Comparison of ENCODE assay signal across 10 mouse cellular contexts in the genomic region with DNA sequence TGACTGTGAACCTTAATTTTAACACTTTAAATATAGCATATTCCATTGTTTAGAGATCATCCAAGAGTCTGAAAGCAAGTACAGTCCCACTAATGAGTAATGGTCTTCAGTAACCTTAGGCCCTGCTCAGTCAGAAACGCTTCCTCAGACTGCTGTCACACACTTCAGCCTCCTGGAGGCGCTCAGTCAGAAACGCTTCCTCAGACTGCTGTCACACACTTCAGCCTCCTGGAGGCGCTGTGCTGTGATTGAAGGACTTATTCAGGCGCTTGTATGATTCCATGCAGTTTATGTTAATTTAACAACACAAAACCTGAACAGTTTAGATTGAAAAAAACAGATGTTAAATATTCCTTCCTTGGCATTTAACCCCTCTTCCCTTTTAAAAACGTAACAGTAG. TPM values are rescaled to one million over a fixed set of nuclear protein-coding genes. Genes with fewer than 3 reads are reported as not detected.
DNase-seq lines count a peak whose midpoint lies in the region; ATAC-seq and TF ChIP-seq lines count a peak whose summit lies in the region.
"Had no signal": no experiment of that assay in that cellular context is flagged by ENCODE, and none has a peak within 500 bp of the region (broad histone marks: within the 10 kb centered on the region; RNA-seq: fewer than 3 reads in every experiment).

No protein-coding gene starts in this region.

- peaks cover 40% of the 10 kb centered on the region for H3K36me3 ChIP-seq in ES-Bruce4 (ENCODE audit: control insufficient read depth, insufficient read depth, low read length, poor library complexity, severe bottlenecking)

- no peak for DNase-seq in lung, adult 2 months
- DNase-seq in lung, postnatal 14 days: no peak
- peak; percentile 88 for DNase-seq in ZHBTc4 (ENCODE audit: low read depth, low spot score)
- DNase-seq: left cerebral cortex, postnatal 4 days had no signal

- H3K4me1 ChIP-seq in lung, adult 2 months (ENCODE audit: control insufficient read depth, insufficient read depth, low read length): no peaks in the 10 kb centered on the region
- no peaks in the 10 kb centered on the region for H3K4me1 ChIP-seq in ES-Bruce4 (ENCODE audit: control insufficient read depth, insufficient read depth, low read length)
- H3K4me1 ChIP-seq: hindbrain, embryonic 12.5 days; stomach, embryonic 15.5 days had no signal

- H3K9ac ChIP-seq in ES-Bruce4 (ENCODE audit: low read depth, poor library complexity, severe bottlenecking): no peak overlapping the region
- H3K9ac ChIP-seq: hindbrain, embryonic 12.5 days; stomach, embryonic 15.5 days had no signal

- H3K27ac ChIP-seq in ES-Bruce4 (ENCODE audit: insufficient read depth, low read length): no peak overlapping the region
- H3K27ac ChIP-seq: hindbrain, embryonic 12.5 days; stomach, embryonic 15.5 days had no signal

- H3K9me3 ChIP-seq in ES-Bruce4 (replicated peaks; ENCODE audit: control insufficient read depth, insufficient read depth, low read length, poor library complexity, severe bottlenecking): no peaks in the 10 kb centered on the region
- H3K9me3 ChIP-seq: hindbrain, embryonic 12.5 days; stomach, embryonic 15.5 days had no signal

- TF ChIP-seq EP300 in ES-Bruce4 (IDR thresholded peaks at IDR 0.05; ENCODE audit: insufficient read depth, low read depth, low read length): no peak

- TF ChIP-seq POLR2A in lung, adult 2 months (IDR thresholded peaks at IDR 0.05; ENCODE audit: borderline replicate concordance, extremely low read depth, low read depth, low read length): no peak
- no peak for TF ChIP-seq POLR2A in ES-Bruce4 (IDR thresholded peaks at IDR 0.05; ENCODE audit: insufficient read depth, low read length)

- no peak overlapping the region for H3K4me3 ChIP-seq in lung, adult 2 months (replicated peaks; ENCODE audit: extremely low read depth, low read depth, low read length)
- no peak overlapping the region for H3K4me3 ChIP-seq in ES-Bruce4 (ENCODE audit: low read depth, low read length)
- H3K4me3 ChIP-seq: hindbrain, embryonic 12.5 days; stomach, embryonic 15.5 days had no signal

- H3K27me3 ChIP-seq in ES-Bruce4 (ENCODE audit: control insufficient read depth, insufficient read depth, low read length, poor library complexity, severe bottlenecking): no peaks in the 10 kb centered on the region
- H3K27me3 ChIP-seq: hindbrain, embryonic 12.5 days; stomach, embryonic 15.5 days had no signal

- TF ChIP-seq CTCF in lung, adult 2 months (IDR thresholded peaks at IDR 0.05; ENCODE audit: insufficient read depth, low read length): 0 out of 2 replicates have a peak, but pooled peaks have one; percentile 20
- TF ChIP-seq CTCF in ES-Bruce4 (IDR thresholded peaks at IDR 0.05; ENCODE audit: low read depth, low read length): peak; percentile 92

- 74% methylated on average over 6 of the region's 6 CpGs for WGBS in lung, adult 2 months

- ATAC-seq in monocyte, adult 5-6 weeks (replicated peaks; ENCODE audit: insufficient number of reproducible peaks, low FRiP score, low TSS enrichment, poor library complexity, severe bottlenecking): peak; percentile 60; the same call in 1 of the 2 replicates
- ATAC-seq in erythroid progenitor cell, adult 5-6 weeks (replicated peaks; ENCODE audit: low FRiP score, poor library complexity, severe bottlenecking): no peak
- no peak for ATAC-seq in erythroblast, adult 5-6 weeks (replicated peaks; ENCODE audit: low FRiP score, poor library complexity, severe bottlenecking)

RNA-seq across cellular contexts. Expression of gene Gm44790, which starts 6.0 kb away (rescaled TPM):
- polyA plus RNA-seq in lung, adult 2 months (2012; rRNA removed): 6.9 and 9.6 TPM in 2 replicates
- not detected in 2 replicates for polyA plus RNA-seq in ES-Bruce4 (2011; ENCODE audit: insufficient read depth, insufficient read length, low read depth, missing spikeins)
- total RNA-seq in monocyte, adult 5-6 weeks (2017): 2.7 to 6.8 TPM in 2 of 3 replicates, not detected in the other
- total RNA-seq in erythroid progenitor cell, adult 5-6 weeks (2015; ENCODE audit: low replicate concordance): 2.5 TPM in 1 of 2 replicates, not detected in the other
- not detected in 2 replicates for total RNA-seq in erythroid progenitor cell, adult 5-6 weeks (2017; ENCODE audit: low replicate concordance)
- not detected in 2 replicates for total RNA-seq in erythroblast, adult 5-6 weeks (2015; ENCODE audit: low replicate concordance)
- not detected in 2 replicates for total RNA-seq in erythroblast, adult 5-6 weeks (2017; ENCODE audit: low replicate concordance)
- total RNA-seq: left cerebral cortex, postnatal 4 days had no signal
- polyA plus RNA-seq: hindbrain, embryonic 12.5 days; stomach, embryonic 15.5 days had no signal

RNA-seq across cellular contexts. Expression of gene Tia1, which starts 16.5 kb away (rescaled TPM):
- 12.8 and 22.0 TPM in 2 replicates for polyA plus RNA-seq in lung, adult 2 months (2012; rRNA removed)
- 79.7 and 81.2 TPM in 2 replicates for polyA plus RNA-seq in ES-Bruce4 (2011; ENCODE audit: insufficient read depth, insufficient read length, low read depth, missing spikeins)
- total RNA-seq in monocyte, adult 5-6 weeks (2017): 51.4 to 98.7 TPM (median 74.8 TPM) in 3 replicates
- 42.5 and 59.5 TPM in 2 replicates for total RNA-seq in erythroid progenitor cell, adult 5-6 weeks (2015; ENCODE audit: low replicate concordance)
- 32.9 and 39.7 TPM in 2 replicates for total RNA-seq in erythroid progenitor cell, adult 5-6 weeks (2017; ENCODE audit: low replicate concordance)
- 31.1 and 36.5 TPM in 2 replicates for total RNA-seq in erythroblast, adult 5-6 weeks (2015; ENCODE audit: low replicate concordance)
- total RNA-seq in erythroblast, adult 5-6 weeks (2017; ENCODE audit: low replicate concordance): 15.2 and 16.2 TPM in 2 replicates

RNA-seq across cellular contexts. Expression of gene C87436, which starts 17.7 kb away (rescaled TPM):
- 10.4 and 13.4 TPM in 2 replicates for polyA plus RNA-seq in lung, adult 2 months (2012; rRNA removed)
- polyA plus RNA-seq in ES-Bruce4 (2011; ENCODE audit: insufficient read depth, insufficient read length, low read depth, missing spikeins): 12.6 and 13.6 TPM in 2 replicates
- 43.0 to 51.5 TPM (median 49.7 TPM) in 3 replicates for total RNA-seq in monocyte, adult 5-6 weeks (2017)
- total RNA-seq in erythroid progenitor cell, adult 5-6 weeks (2015; ENCODE audit: low replicate concordance): 20.5 and 22.6 TPM in 2 replicates
- 7.1 and 8.0 TPM in 2 replicates for total RNA-seq in erythroid progenitor cell, adult 5-6 weeks (2017; ENCODE audit: low replicate concordance)
- 22.5 and 28.2 TPM in 2 replicates for total RNA-seq in erythroblast, adult 5-6 weeks (2015; ENCODE audit: low replicate concordance)
- total RNA-seq in erythroblast, adult 5-6 weeks (2017; ENCODE audit: low replicate concordance): 13.7 and 26.9 TPM in 2 replicates

RNA-seq across cellular contexts. Expression of gene Pcyox1, which starts 23.5 kb away (rescaled TPM):
- polyA plus RNA-seq in lung, adult 2 months (2012; rRNA removed): 25.6 and 28.6 TPM in 2 replicates
- polyA plus RNA-seq in ES-Bruce4 (2011; ENCODE audit: insufficient read depth, insufficient read length, low read depth, missing spikeins): 50.1 and 51.7 TPM in 2 replicates
- total RNA-seq in monocyte, adult 5-6 weeks (2017): 31.6 to 40.4 TPM (median 36.6 TPM) in 3 replicates
- total RNA-seq in erythroid progenitor cell, adult 5-6 weeks (2015; ENCODE audit: low replicate concordance): 10.9 and 15.1 TPM in 2 replicates
- total RNA-seq in erythroid progenitor cell, adult 5-6 weeks (2017; ENCODE audit: low replicate concordance): 8.0 and 8.5 TPM in 2 replicates
- 3.1 and 9.4 TPM in 2 replicates for total RNA-seq in erythroblast, adult 5-6 weeks (2015; ENCODE audit: low replicate concordance)
- 14.9 and 22.7 TPM in 2 replicates for total RNA-seq in erythroblast, adult 5-6 weeks (2017; ENCODE audit: low replicate concordance)

RNA-seq across cellular contexts. Expression of gene Snrpg, which starts 49.4 kb away (rescaled TPM):
- polyA plus RNA-seq in lung, adult 2 months (2012; rRNA removed): 30.3 and 36.8 TPM in 2 replicates
- 201 and 274 TPM in 2 replicates for polyA plus RNA-seq in ES-Bruce4 (2011; ENCODE audit: insufficient read depth, insufficient read length, low read depth, missing spikeins)
- total RNA-seq in monocyte, adult 5-6 weeks (2017): 46.0 to 69.5 TPM (median 61.3 TPM) in 3 replicates
- total RNA-seq in erythroid progenitor cell, adult 5-6 weeks (2015; ENCODE audit: low replicate concordance): 215 and 223 TPM in 2 replicates
- 5.6 and 62.1 TPM in 2 replicates for total RNA-seq in erythroid progenitor cell, adult 5-6 weeks (2017; ENCODE audit: low replicate concordance)
- total RNA-seq in erythroblast, adult 5-6 weeks (2015; ENCODE audit: low replicate concordance): 41.4 and 60.7 TPM in 2 replicates
- total RNA-seq in erythroblast, adult 5-6 weeks (2017; ENCODE audit: low replicate concordance): 11.2 and 26.3 TPM in 2 replicates
